Mouse (Mus musculus) mesoderm, embryonic 11.5 days (tissue): ENCODE results near the gene Rbks.
"Not testable (repeated sequence)": the region's sequence is repeated elsewhere in the genome, so short reads cannot be mapped to it uniquely, and the experiment has no call there.

Experiments
- DNase-seq: peaks from one replicate; pipeline ENCODE4 v3.0.0-alpha.2; 2012; ENCODE audit warnings: low read depth, low spot score

Rbks gene

GRCm38 (mm10) chr5:31627117-31627516 is 70.3 kb downstream of the Rbks start:
- no peak for DNase-seq

GRCm38 (mm10) chr5:31620326-31620725 is 77.1 kb downstream of the Rbks start:
- no peak for DNase-seq

GRCm38 (mm10) chr5:31614339-31615025 is 82.9 kb downstream of the Rbks start:
- DNase-seq: no peak

- peak; percentile 85 for DNase-seq
Observed at GRCm38 (mm10) chr5:31613852-31614286, 83.6 kb downstream of the Rbks start.

GRCm38 (mm10) chr5:31611186-31611585 is 86.2 kb downstream of the Rbks start:
- DNase-seq: no peak

- DNase-seq: no peak
Observed at GRCm38 (mm10) chr5:31610376-31611086, 86.9 kb downstream of the Rbks start.

DNA sequence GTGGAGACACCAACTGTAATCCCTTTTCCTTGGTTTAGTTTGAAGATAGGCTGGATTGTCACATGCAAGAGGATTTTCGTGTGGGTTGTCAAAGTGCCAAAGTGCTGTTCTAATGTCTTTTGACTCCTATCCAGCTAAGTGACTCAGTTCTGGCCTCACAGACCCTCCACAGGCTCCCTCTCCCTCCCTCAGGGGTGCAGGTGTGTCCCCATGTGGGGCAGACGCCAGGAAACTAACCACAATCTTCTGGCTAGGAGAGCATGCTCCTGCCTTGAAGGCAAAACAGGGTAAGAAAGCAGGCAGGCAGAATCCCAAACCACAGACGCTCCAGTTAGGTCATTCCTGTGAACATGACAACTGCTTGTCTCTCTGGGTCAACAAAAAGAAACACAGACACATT is 91.3 kb downstream of the Rbks start:
- DNase-seq: no peak

GRCm38 (mm10) chr5:31603766-31604165 is 93.7 kb downstream of the Rbks start:
- no peak for DNase-seq

DNA sequence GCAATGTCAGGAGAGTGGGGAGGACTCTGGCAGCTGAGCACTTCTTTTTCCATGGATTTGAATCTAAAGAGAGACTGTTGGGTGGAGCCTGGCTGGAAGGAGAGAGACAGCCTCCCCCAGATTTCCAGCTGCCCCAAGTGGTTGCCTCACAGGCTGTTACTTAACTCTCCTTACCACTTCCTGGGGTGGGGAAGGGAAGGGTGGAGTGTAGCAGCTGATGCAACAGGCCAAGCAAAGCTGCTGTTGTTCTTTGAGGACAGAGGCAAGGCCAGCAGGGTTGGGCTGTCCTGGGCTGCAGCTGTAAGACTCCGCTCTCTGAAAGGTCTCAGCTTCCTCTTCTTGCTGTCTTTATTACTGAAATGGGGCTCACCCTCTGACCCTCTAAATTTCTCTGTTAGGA is 95.0 kb downstream of the Rbks start:
- no peak for DNase-seq

GRCm38 (mm10) chr5:31601162-31601722 is 96.2 kb downstream of the Rbks start:
- no peak for DNase-seq

- DNase-seq: no peak
Observed at GRCm38 (mm10) chr5:31599161-31599560, 98.3 kb downstream of the Rbks start.

DNA sequence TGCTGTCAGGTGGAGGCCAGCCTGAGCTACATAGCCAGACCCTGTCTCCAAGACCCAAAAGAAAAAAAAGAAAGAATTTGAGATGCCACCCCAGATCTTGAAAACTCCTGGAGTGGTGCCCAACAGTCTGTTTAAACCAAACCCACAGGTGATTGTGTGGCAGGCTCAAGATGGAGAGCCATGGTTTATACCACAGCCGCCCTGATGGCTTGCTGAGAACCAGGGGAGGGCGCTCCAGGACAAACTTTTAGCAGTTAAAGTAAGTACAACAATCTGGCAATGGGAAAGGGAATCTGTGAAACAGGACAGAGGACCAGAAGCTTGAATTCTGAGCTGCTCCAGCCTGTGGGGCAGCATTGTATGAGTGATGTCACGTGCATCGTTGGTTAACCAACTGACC is 98.8 kb downstream of the Rbks start:
- DNase-seq: no peak

DNA sequence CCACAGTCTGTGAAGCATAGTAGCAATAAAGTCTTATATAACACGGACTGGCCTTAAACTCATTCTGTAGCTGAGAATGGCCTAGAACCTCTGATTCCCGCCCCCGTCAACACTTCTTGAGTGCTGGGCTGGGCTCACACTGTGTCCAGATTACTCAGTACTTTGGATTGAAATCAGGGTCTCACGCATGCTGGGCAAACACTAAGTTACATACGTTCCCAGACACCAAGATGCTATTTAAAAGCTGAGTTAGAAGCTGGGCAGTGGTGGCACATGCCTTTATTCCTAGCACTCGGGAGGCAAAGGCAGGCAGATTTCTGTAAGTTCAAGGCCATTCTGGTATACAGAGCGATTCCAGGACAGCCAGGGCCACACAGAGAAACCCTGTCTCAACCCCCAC is 99.3 kb downstream of the Rbks start:
- DNase-seq: no peak

GRCm38 (mm10) chr5:31597430-31597944 is 99.9 kb downstream of the Rbks start:
- DNase-seq: no peak

- no peak for DNase-seq
Observed at GRCm38 (mm10) chr5:31596481-31597429, 100.7 kb downstream of the Rbks start, which contains the start of gene Mrpl33. Mrpl33 (plus strand) TSS chr5:31596935.

GRCm38 (mm10) chr5:31595868-31596267 is 101.6 kb downstream of the Rbks start:
- no peak for DNase-seq

DNA sequence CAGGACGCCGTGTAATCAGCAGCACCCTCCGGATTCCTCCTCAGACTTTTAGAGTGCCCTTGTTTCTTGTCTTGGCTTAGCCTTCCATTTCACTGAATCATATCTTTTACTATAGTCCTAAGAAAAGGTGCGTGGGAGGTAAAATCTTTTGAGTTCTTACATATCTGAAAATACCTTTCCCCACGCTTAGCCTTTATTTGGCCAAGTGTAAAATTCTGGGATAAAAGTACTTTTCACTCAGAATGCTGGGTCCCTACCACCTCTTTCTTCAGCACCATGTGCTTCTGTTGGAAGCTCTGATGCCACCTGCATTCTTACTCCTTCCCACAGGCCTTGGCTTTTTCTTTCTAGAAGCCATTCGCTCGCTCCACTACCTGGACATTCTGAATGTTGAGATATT is 106.3 kb downstream of the Rbks start:
- no peak for DNase-seq

DNA sequence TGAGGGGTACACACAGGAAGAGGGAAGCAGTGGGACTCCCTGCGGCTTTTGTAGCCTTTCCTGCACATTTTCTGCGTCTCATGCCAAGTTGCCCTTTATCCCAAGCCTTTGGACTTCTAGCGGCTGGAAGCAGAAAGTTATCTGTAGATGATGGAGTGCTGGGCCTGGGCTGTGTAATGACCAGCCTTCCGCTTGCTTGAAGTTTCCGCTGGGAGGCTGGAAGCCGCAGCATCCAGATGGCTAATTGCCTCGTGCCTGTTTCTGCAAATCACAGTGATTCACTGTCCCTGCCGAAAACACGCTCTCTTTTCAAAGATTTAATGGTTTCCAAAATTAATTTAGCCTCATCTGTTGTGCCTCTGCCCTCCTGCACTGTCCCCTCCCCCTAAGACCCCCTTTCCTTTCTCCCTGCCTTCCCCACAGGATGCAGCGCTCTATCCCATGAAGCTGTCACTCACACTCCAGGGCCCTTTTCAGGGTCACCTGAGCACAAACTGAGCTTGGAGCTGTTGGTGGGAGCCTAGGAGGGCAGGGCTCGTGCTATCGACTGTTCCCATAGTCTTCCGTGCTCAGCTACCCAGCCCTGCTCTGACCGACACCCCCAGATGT is 107.6 kb downstream of the Rbks start:
- peak; percentile 40 for DNase-seq

DNA sequence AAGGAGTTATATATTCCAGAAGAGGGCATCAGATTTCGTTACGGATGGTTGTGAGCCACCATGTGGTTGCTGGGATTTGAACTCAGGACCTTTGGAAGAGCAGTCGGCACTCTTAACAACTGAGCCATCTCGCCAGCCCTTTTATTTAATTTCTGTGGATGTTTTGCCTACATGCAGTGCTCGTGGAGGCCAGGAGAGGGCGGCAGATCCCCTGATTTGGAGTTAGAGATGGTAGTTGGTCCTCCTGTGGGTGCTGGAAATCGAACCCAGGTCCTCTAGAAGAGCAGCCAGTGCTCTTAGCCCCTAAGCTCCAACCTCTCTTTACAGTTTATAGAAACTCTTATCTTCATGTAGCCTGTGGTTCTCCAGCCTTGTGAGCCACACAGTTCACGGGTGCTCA is 108.8 kb downstream of the Rbks start:
- DNase-seq: not testable (repeated sequence)

- no peak for DNase-seq
Observed at GRCm38 (mm10) chr5:31588016-31588415, 109.4 kb downstream of the Rbks start.

DNA sequence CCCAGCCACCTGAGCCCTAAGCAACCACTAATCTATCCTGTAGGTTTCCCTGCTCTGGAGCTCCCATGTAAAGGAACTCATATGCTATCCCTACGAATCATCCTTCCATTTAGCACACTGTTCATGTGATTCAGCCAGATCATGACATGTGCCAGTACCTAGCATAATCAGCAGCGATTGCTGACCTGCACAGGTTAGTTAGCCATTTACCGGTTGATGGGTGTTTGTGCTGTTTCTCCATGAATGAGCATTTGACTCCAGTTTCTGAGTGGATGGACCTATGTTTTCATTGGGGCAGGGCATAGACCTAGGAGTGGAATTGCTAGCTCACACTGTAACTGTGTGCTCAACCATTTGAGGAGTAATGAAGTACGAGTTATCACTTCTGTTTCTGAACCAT is 111.9 kb downstream of the Rbks start:
- DNase-seq: no peak
